Mouse (Mus musculus) v-Abl transformed pro-B cells (cell line): Measurements from ENCODE around the gene Txlng.
"Not testable (repeated sequence)": the region's sequence is repeated elsewhere in the genome, so short reads cannot be mapped to it uniquely, and the experiment has no call there.

Source experiments
- in situ Hi-C, 2 experiments: fragments of 400-800 bp; cut with MboI; formaldehyde crosslinking; loops; one replicate each; pipeline ENCODE4 v1.15.1; 2025; ENCODE audit not compliant: unreplicated experiment in 2 of 2

The Txlng gene

DNA sequence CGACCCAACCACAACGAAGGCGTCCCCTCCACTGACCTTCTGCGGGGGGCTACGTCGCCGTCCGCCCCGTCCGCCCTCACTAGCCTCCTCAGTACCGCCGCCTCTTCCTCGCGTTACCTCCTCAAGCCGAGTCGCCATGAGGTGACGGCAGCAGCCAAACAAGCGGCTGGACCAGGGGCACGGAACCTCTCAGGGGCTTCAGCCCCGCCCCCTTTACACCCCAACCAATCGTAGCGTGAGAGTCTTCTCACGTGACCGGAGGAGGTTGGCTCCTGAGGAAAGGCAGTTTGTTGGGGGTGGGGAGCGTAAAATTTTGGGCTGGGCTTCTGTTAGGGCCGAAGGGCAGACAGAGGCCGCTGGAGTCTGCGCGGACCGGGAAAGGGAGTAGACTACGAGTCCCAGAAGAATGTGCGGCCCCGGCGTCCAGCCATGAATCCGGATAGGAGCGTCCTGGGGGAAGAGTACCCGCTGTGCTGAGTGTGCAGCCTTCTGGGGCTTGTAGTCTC is at the start of gene Txlng:
Gene Txlng, minus strand, starts transcription at position 252 of the 506 bp plus-strand sequence.
- in situ Hi-C loops = no loop called here

DNA sequence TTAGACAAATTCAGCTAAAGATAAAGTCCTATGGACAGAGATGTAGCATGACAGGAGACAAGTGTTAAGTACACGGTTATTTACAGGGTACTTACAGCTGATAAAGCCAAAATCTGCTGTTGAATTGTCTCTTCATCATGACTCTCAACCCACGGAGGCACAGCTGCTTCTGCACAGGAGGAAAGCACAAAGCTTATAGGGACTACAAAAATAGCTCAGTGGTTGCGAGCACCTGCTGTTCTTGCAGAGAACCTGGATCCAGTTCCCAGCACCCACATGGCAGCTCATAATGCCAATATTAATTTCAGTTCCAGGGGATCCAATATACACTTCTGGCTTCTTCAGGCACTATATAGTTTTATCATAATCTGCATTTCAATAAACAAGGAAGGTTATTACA is 49.0 kb upstream of the Txlng start:
- in situ Hi-C loops = loop anchor here (10.0 kb wide), 1 partner anchor 163 kb away; no protein-coding TSS in a partner anchor

DNA sequence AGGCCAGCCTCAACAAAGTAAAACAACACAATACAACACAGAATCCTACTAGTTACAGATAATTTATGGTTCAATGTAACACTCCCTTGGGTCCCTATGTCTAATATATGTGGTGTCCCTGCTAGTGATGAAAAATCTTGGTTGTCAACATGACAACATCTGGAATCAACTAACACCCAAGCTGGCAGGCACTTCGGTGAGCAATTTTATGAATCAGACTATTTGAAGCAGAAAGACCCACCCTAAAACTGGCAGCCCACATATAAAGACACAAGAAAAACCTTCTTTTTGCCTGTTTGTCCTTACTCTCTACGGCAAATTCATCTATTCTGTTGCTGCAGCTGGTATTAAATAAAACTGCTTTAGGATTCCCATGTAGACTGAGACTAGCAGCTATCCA is 44.5 kb upstream of the Txlng start:
- in situ Hi-C loops = loop anchor here (10.0 kb wide), 1 partner anchor 159 kb away; no protein-coding TSS in a partner anchor

DNA sequence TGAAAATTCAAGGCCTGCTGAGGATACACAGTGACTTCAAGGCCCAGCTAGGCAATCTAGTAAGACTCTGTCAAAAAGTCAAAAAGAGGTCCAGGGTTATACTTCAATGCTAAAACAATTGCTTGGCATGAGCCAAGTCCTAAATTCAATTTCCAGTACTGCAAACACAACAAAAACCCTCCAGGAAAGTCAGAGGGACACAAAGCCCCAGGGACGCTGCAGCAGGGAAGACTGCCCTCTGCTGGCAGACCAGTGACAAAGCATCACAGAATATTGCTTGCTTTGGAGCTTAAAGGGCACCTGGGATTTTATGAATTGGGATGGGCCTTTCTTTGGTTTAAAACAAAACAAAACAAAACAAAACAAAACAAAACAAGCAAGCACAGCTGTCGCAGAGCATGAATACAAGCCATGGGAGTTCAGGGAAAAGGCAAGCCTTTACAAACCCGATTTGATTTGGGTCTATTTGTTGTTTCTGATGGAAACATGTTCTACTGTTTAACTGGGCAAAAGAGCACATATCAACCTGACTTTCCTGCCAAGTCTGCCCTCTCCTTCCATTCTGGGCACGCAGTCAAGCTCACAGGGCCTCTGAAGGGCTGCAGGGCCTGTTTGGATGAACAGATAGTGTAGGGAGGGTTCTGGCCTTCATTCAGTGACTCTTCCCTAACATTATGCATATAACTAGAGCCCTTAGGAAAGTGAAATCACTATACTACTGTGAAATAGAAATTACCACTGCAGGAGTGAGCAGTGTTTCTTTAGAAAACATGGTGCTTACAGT is 42.7 kb upstream of the Txlng start:
- in situ Hi-C loops = loop anchor here (10.0 kb wide), 1 partner anchor 157 kb away; no protein-coding TSS in a partner anchor

DNA sequence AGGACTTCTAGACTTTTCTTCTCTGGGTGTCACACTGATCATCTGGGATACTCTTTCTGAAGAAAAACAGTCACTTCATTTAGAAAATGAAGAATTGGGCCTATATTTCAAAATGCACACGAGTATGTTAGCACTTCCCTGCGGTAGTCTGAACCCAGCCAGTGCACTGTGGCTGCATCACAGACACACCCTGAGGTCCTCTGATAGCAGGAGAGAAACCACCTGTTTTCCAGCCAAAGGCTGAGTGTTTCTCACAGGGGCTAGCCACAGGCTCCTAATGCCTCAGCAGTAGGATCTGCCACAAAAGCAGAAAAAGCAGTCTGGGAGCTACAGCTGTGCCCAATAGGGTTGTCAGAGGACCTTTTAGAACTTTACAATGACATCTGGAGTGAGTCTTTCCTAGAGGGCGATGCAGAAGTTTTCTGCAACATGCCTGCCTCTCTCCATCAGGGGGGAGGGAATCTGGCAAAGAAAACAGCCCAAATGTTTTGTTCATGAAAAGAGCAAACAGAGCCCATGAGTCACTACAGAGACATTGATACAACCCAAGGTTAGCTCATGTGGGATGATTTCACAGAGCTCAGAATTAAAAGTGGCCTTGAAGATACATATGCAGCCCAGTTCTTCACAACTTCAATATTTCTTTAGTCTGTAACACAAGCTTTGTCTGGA is 39.2 kb upstream of the Txlng start:
- in situ Hi-C loops = no loop called here

DNA sequence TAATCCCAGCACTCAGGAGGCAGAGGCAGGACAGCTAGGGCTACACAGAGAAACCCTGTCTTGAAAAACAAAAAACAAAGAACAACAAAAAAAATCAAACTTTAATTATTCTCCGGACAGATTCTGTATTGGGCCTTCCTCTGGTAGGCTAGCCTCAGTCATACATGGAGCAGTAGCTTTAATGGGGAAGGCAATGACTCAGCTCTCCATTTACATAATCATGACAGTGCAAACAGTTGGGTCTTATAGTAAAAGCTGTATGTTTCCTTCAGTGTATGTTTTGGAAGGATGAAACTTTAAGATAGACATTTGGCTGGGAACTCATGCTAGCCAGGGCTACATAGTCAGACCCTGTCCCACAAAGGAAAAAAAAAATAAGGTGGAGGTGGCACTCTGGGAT is 19.4 kb upstream of the Txlng start:
- in situ Hi-C loops = no loop called here

DNA sequence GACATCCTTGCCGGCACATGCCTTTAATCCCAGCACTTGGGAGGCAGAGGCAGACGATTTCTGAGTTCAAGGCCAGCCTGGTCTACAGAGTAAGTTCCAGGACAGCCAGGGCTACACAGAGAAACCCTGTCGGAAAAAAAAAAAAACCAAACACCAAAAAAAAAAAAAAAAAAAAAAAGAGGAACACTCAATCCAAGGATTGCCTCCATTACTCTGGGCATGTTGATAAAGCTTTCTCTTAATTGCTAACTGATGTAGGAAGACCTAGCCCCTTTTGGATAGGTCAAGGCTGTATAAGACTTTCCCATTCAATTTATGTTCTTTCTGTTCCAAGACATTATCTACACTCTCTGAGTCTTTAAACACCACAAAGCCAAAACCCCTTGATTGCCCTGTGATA is 16.3 kb upstream of the Txlng start:
- in situ Hi-C loops = no loop called here

DNA sequence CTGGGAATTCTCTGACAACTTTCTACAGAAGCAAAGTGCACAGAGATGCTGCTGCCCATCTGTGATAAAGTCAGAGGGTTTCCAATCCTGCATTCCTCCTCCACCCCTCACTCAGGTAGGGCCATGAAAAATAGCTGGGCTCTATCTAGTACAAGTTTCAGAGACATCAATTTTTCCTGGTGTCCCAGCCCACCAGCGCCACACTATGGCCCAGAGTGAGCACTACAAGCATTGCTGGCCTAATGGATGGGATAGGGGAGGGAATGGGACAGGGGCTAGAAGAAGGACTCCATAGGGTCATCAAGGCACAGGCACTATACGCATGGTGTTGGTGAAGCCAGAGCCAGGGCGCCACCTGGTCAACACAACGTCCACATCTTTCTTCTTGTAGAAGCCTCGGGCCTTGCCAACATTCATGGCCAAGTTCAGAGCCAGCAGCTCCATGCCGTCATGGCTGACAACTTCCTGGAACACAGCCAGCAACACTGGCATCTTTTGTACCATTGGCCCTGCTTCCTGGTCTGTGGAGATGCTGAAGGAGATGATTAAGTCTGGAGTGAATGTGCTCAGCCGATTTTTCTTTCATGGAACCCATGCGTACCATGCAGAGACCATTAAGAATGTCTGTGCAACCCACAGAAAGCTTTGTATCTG is 15.3 kb upstream of the Txlng start:
- in situ Hi-C loops = no loop called here

DNA sequence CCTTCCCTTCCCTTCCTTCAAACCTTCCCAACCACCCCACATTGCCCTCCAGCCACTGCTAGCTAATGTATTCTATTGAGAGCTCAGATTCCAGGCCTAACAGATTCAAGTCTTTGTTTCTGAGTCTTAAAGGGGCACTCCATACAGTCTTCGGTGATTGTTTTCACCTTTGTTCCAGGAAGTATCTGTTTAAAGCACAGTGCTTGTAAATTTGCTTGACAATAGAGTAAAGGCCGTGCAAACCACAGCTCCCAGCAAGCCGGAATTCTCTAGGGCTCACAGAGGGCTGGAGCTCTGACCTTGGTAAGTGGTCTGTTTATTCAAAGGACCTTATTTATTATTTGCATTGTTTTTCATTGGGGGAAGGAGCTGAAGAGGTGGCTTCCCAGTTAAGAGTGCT is 2.8 kb upstream of the Txlng start:
- in situ Hi-C loops = no loop called here

DNA sequence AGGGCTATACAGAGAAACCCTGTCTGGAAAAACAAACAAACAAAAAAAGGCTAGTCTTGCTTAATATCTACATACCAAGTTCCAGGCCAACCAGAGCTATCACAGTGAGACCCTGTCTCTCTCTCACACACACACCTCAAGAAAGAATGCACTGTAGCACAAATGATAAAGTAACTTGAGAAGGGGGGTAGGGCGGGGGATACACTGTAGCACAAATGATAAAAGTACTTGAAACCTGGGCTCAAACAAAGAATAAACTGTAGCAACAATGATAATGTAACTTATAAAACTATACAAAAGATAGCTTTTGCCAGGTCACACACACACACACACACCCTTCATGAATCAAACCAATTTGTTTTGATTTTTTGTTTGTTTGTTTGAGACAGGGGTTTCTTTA is 2.3 kb upstream of the Txlng start:
- in situ Hi-C loops = no loop called here

DNA sequence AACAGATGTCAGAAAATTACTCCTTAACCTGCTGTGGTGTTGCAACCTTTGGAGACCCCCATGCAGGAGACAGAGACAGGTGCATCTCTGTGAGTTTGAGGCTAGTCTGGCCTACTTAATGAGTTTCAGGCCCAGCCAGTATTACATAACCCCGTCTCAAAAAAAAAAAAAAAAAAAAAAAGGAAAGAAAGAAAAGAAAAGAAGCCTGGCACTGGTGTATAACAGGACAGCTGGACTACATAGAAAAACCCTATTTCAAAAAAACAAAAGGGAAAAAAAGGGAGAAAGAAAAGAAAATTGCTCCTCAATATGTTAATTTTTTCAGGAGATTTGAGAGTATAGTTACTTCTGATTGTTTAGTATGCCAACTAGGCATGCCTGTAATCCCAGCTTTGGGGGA is 1.8 kb upstream of the Txlng start:
- in situ Hi-C loops = no loop called here

DNA sequence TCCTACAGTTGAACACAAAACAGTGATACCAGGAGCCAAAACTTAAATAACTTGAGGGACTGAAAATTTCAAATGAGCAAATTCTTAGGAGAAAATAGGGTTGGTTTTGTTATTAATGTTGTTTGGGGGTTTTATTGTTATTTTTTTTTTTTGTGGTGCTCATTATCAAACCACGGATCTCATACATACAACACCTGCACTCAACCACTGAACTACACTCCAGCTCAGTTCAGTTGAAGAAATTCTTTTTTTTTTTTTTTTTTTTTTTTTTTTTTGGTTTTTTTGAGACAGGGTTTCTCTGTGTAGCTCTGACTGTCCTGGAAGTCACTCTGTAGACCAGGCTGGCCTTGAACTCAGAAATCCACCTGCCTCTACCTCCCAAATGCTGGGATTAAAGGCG is 1.1 kb upstream of the Txlng start:
- in situ Hi-C loops = not testable (repeated sequence)

DNA sequence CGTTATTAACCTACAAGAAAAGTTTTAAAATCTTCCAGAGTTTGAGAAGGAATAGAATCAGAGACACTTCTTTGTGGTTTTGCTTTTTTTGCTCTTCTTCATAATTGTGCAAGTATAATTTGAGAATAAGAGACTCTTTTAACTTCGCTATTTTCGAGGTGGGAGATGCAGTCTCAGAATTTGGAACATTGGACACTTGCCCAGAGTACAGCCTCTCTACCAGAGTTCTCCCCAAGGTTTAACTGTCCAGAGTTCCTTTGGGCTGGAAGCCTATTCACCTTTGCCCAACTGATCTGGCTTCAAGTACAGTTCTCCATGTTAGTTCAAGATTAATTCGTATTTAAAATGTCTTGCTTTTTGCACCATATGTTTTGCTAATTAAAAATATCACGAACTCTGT is 487 bp upstream of the Txlng start:
- in situ Hi-C loops = no loop called here

DNA sequence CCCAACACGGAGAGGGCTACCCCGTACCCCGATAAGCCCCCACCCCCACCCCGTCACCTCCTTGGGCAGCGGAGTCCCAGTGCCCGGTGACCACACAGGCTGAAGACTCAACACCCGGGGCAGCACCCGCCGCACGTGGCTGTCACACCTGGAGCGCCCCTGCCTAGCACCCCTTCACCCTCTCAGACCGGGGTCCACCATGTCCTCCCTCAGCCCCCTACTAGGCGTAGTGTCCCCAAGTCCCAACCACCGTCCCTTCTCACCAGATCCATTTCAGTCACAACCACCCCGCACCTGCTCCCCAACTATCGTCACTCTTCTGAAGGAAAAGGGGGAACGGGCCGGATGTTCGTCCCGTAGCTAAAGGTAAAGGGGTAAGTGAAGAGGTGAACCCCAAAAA is 471 bp downstream of the Txlng start:
- in situ Hi-C loops = no loop called here

DNA sequence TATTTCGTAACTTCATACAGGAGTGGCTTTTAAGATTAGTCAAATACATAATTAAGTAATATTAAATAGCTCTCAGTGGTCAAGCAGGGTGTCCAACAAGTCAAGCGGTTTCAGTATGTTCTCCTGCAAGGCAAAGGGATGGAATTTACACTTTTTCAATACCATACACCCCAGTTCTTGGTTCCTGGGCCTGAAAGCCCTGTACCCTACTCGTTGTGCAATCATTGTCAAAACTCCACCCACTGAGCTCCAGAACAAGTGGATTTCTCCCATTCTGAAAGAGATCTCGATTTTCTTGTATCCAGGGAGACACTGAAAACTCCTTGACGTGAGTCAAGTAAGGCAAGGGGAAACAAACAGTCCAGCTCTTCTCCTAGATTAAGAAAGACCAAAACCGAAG is 1.2 kb downstream of the Txlng start:
- in situ Hi-C loops = no loop called here

DNA sequence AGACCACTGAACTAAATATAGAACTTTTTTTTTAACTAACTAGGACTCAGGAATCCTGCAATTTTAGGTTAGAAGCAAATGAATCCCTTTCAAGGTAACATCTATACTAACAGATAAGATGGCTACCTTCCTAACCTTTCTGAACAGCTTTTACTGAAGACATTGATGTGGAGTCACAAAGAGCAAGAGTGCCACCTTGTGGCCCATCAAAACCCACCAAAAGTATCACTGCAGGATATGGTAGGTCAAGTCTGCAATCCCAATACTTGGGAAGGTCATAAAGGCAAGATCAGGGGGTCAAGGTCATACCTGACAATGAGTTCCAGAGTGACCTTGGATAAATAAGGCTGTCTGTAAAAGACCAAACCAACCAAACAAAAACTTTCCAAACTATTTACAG is 28.9 kb downstream of the Txlng start:
- in situ Hi-C loops = no loop called here

DNA sequence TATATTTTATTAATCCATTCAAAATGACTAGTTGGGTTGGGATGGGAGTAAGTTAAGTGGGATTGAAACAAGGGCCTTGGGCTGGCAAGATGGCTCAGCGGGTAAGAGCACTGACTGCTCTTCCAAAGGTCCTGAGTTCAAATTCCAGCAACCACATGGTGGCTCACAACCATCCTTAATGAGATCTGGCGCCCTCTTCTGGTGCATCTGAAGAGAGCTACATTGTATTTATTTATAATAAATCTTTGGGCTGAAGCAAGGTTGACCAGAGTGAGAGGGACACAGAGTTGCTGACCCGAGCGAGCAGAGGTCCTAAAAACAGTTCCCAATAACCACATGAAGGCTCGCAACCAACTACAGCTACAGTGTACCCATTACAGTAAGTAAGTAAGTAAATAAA is 37.9 kb downstream of the Txlng start:
- in situ Hi-C loops = loop anchor here in 1 of 2 experiments (5.0 kb wide), 1 partner anchor 74 kb away; no protein-coding TSS in a partner anchor

DNA sequence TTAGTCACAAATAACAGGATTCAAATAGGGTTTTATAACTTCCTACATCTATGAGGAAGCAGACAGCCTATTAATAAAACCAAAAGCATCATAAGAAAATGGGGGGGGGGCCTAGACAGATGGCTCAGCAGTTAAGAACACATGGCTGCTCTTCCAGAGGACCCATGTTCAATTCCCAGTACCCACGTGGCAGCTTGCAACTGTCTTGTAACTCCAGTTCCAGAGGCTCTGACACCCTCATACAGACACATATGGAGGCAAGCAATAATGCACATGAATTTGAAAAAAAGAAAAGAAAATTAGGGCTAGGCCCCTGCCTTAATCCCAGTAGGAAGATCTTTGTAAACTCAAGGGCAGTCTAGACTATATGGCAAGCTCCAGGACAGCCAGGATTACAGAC is 40.9 kb downstream of the Txlng start:
- in situ Hi-C loops = no loop called here

DNA sequence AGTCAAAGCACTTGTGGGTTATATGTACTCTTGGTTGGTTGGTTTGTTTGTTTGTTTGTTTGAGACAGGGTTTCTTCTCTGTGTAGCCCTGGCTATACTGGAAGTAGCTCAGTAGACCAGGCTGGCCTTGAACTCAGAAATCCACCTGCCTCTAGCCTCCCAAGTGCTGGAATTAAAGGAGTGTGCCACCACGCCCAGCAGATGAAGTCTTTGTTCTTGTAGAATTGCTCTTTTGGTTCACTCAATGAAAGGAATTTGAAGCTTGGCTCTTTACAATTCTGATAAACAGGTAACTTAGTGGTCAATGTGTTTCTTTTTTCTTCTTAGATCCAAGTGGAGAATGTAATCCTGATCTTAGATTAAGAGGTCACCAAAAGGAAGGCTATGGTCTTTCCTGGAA is 58.5 kb downstream of the Txlng start:
- in situ Hi-C loops = loop anchor here in 1 of 2 experiments (25.0 kb wide), 1 partner anchor 1192 kb away; the partner anchor contains the start of gene Zrsr2

DNA sequence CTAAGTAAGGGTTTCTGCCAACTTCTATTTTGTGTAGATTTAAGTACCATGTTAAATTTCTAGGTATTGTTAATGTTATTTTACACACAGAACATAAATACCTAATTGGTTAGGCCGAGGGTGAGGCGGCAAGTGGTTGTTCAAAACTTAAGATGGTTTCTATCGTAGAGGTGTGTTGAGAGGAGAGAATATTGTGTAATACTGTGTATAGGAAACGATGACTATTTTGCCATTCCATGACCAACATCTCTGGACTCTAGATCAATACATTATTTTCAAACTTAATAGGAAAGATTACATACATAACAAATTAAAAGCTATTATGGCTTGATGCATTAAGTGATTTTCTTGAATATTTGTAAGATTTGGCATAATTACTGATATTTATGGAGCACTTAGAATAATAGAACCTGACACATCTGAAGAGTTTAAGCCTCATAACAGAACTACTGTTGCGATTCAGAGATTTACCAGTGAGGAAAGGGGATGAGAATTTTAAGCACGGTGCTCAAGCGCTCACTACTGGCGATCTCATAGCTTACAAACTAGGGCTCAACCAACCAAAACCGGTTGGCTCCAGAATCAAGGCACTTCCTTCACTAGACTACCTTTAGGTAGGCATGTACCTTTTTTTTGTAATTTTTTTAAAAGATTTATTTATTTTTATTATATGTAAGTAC is 67.4 kb downstream of the Txlng start:
- in situ Hi-C loops = loop anchor here (10.0 to 25.0 kb wide), 2 partner anchors 1193 to 1200 kb away; partner anchors contain the start of gene Zrsr2 (in 2 of the 2)
